Mouse (Mus musculus) E14TG2a.4 (cell line): ENCODE measurements around the gene Cyyr1.
"Not testable (repeated sequence)": the region's sequence is repeated elsewhere in the genome, so short reads cannot be mapped to it uniquely, and the experiment has no call there.

Source experiments
- H3K27me3 ChIP-seq: 2 replicates; pipeline ENCODE4 v1.6.1; 2014; ENCODE audit warnings: low read length, control low read depth; ENCODE audit not compliant: insufficient read depth
- H3K36me3 ChIP-seq: 2 replicates; pipeline ENCODE4 v1.6.1; 2014; ENCODE audit warnings: low read length, control low read depth; ENCODE audit not compliant: insufficient read depth
- H3K4me1 ChIP-seq: replicated peaks from 2 replicates; pipeline ENCODE4 v1.6.1; 2014; ENCODE audit warnings: low read depth, low read length, control low read depth
- H3K4me3 ChIP-seq: replicated peaks from 2 replicates; pipeline ENCODE4 v1.5.1; 2014; ENCODE audit warnings: mild to moderate bottlenecking, low read length
- H3K9me3 ChIP-seq: 2 replicates; pipeline ENCODE4 v1.6.1; 2014; ENCODE audit warnings: low read length, control low read depth
- CTCF ChIP-seq: conservative IDR thresholded peaks from 2 replicates; pipeline ENCODE4 v1.5.1; 2014; ENCODE audit warnings: low read length
- NANOG ChIP-seq: IDR thresholded peaks from 2 replicates; pipeline ENCODE4 v1.6.1; 2014; ENCODE audit warnings: borderline replicate concordance, low read length, mixed read lengths
- POU5F1 ChIP-seq: IDR thresholded peaks from 2 replicates; pipeline ENCODE4 v1.6.1; 2014; ENCODE audit warnings: low read length, borderline replicate concordance

Gene Cyyr1

GRCm38 (mm10) chr16:85553297-85553696, at the start of gene Cyyr1:
Gene Cyyr1 (minus strand): TSS chr16:85553397.
- not testable (repeated sequence) for H3K4me3 ChIP-seq, H3K27me3 ChIP-seq, H3K36me3 ChIP-seq
- Histone ChIP-seq H3K9me3 (peaks cover 10% of the 10 kb centered on the region), H3K4me1 (peaks cover 14% of the 10 kb centered on the region)

GRCm38 (mm10) chr16:85588844-85589243, 35.6 kb upstream of the Cyyr1 start:
- TF ChIP-seq POU5F1, result no peak
- TF ChIP-seq CTCF, result no peak

GRCm38 (mm10) chr16:85587573-85588226, 34.5 kb upstream of the Cyyr1 start:
- Histone ChIP-seq H3K4me3 (no peak overlapping the region), H3K36me3 (no peaks in the 10 kb centered on the region), H3K27me3 (no peaks in the 10 kb centered on the region), H3K4me1 (no peaks in the 10 kb centered on the region), H3K9me3 (no peaks in the 10 kb centered on the region)
- TF ChIP-seq NANOG, result no peak

More at GRCm38 (mm10) chr16:85588844-85589243, 35.6 kb upstream of the Cyyr1 start:
- no peaks in the 10 kb centered on the region for H3K36me3 ChIP-seq
- H3K27me3 ChIP-seq, result no peaks in the 10 kb centered on the region
- H3K4me3 ChIP-seq, result no peak overlapping the region
- no peaks in the 10 kb centered on the region for H3K9me3 ChIP-seq
- no peaks in the 10 kb centered on the region for H3K4me1 ChIP-seq

- H3K36me3 ChIP-seq, result no peaks in the 10 kb centered on the region
- no peak for TF ChIP-seq CTCF
- no peak for TF ChIP-seq NANOG
- no peak for TF ChIP-seq POU5F1
- H3K9me3 ChIP-seq, result no peaks in the 10 kb centered on the region
These were observed 13.3 kb upstream of the Cyyr1 start for GRCm38 (mm10) chr16:85566474-85566873.

GRCm38 (mm10) chr16:85553838-85554237, 641 bp upstream of the Cyyr1 start:
- Histone ChIP-seq H3K9me3 (peaks cover 10% of the 10 kb centered on the region), H3K27me3 (peaks cover 4% of the 10 kb centered on the region; the same call in 1 of the 2 replicates), H3K4me1 (peaks cover 10% of the 10 kb centered on the region), H3K36me3 (no peaks in the 10 kb centered on the region), H3K4me3 (no peak overlapping the region)
- no peak for TF ChIP-seq POU5F1
- TF ChIP-seq NANOG, result no peak
- TF ChIP-seq CTCF, result no peak

More at GRCm38 (mm10) chr16:85566474-85566873, 13.3 kb upstream of the Cyyr1 start:
- H3K4me3 ChIP-seq, result no peak overlapping the region
- no peaks in the 10 kb centered on the region for H3K27me3 ChIP-seq
- H3K4me1 ChIP-seq, result no peaks in the 10 kb centered on the region

- not testable (repeated sequence) for H3K27me3 ChIP-seq, H3K4me3 ChIP-seq, H3K36me3 ChIP-seq
- Histone ChIP-seq H3K9me3 (peaks cover 10% of the 10 kb centered on the region), H3K4me1 (peaks cover 17% of the 10 kb centered on the region)
These were observed 1.2 kb downstream of the Cyyr1 start for GRCm38 (mm10) chr16:85551976-85552375.

GRCm38 (mm10) chr16:85549971-85550567, 3.1 kb downstream of the Cyyr1 start:
- TF ChIP-seq NANOG (no peak), POU5F1 (no peak), CTCF (no peak)
- peaks cover 4% of the 10 kb centered on the region; the same call in 1 of the 2 replicates for H3K27me3 ChIP-seq
- peaks cover 17% of the 10 kb centered on the region for H3K4me1 ChIP-seq
- no peaks in the 10 kb centered on the region for H3K36me3 ChIP-seq
- peak overlapping the region; percentile 83 for H3K4me3 ChIP-seq
- peaks cover 10% of the 10 kb centered on the region for H3K9me3 ChIP-seq

- peaks cover 4% of the 10 kb centered on the region; the same call in 1 of the 2 replicates for H3K27me3 ChIP-seq
- H3K4me3 ChIP-seq, result no peak overlapping the region
- H3K9me3 ChIP-seq, result no peaks in the 10 kb centered on the region
- TF ChIP-seq CTCF, result no peak
- TF ChIP-seq NANOG, result no peak
- TF ChIP-seq POU5F1, result no peak
- H3K4me1 ChIP-seq, result peaks cover 30% of the 10 kb centered on the region
- no peaks in the 10 kb centered on the region for H3K36me3 ChIP-seq
These were observed 6.7 kb downstream of the Cyyr1 start for GRCm38 (mm10) chr16:85546519-85546918.

- Histone ChIP-seq H3K9me3 (no peaks in the 10 kb centered on the region), H3K27me3 (no peaks in the 10 kb centered on the region), H3K4me1 (peaks cover 14% of the 10 kb centered on the region), H3K36me3 (no peaks in the 10 kb centered on the region), H3K4me3 (no peak overlapping the region)
- TF ChIP-seq POU5F1 (no peak), NANOG (no peak), CTCF (no peak)
These were observed 11.4 kb downstream of the Cyyr1 start for GRCm38 (mm10) chr16:85541676-85542273.
